Mouse (Mus musculus) embryonic stem cell, embryonic (primary cell): ENCODE results near the gene Bzw1.

Source experiments
- CTCF ChIA-PET, 4 experiments: fragments of 300-600 bp in 2 of 4; fragments of 350-600 bp in 2 of 4; sonication (Branson Sonifier 250); formaldehyde crosslinking; loops; one replicate each; lab custom pipeline; 2022; ENCODE audit warnings: inconsistent platforms in 2 of 4; lab: Charles Lee
- POLR2A ChIA-PET, 4 experiments: fragments of 300-600 bp in 2 of 4; fragments of 350-600 bp in 2 of 4; sonication (Branson Sonifier 250); formaldehyde crosslinking; loops; one replicate each; lab custom pipeline; 2022; ENCODE audit warnings: antibody characterized with exemption in 4 of 4, inconsistent platforms in 1 of 4; lab: Charles Lee

Bzw1 gene

GRCm38 (mm10) chr1:58416048-58416447 lies 23.4 kb downstream of the Bzw1 start:
- CTCF ChIA-PET, result interaction anchor here in 3 of 4 experiments (0.6 to 1.7 kb wide), 5 partner anchors 8 to 331 kb away, joined by 3 to 4 read pairs (median 4); no protein-coding TSS in a partner anchor
- POLR2A ChIA-PET, result interaction anchor here in 3 of 4 experiments (0.5 to 11.9 kb wide), 23 partner anchors 8 to 1108 kb away, joined by 3 to 227 read pairs (median 6); partner anchors contain the start of genes Clk1 (in 2 of the 3), Nif3l1 (in 2 of the 3), Ppil3 (in 2 of the 3) and Bzw1 (in 1 of the 3)

GRCm38 (mm10) chr1:58420032-58420431 lies 27.3 kb downstream of the Bzw1 start:
- ChIA-PET POLR2A (no interaction called here), CTCF (no interaction called here)

- POLR2A ChIA-PET, result interaction anchor here (0.6 to 18.7 kb wide), 22 partner anchors 8 to 119 kb away, joined by 3 to 284 read pairs (median 36); partner anchors contain the start of genes Nif3l1 (in 4 of the 4), Ppil3 (in 4 of the 4), Bzw1 (in 2 of the 4) and Orc2 (in 1 of the 4)
Measured at GRCm38 (mm10) chr1:58420961-58421360, 28.3 kb downstream of the Bzw1 start.

GRCm38 (mm10) chr1:58422879-58423278 lies 30.2 kb downstream of the Bzw1 start:
- POLR2A ChIA-PET, result interaction anchor here (0.5 to 18.7 kb wide), 60 partner anchors 8 to 1261 kb away, joined by 3 to 284 read pairs (median 5); partner anchors contain the start of genes Nif3l1 (in 4 of the 4), Ppil3 (in 4 of the 4), Bzw1 (in 3 of the 4) and Orc2 (in 2 of the 4)
- CTCF ChIA-PET, result interaction anchor here in 2 of 4 experiments (0.6 to 1.7 kb wide), 3 partner anchors 26 to 151 kb away, joined by 4 to 15 read pairs (median 5); no protein-coding TSS in a partner anchor

More at GRCm38 (mm10) chr1:58420961-58421360, 28.3 kb downstream of the Bzw1 start:
- CTCF ChIA-PET, result no interaction called here

- ChIA-PET POLR2A (interaction anchor here (0.5 to 18.7 kb wide), 87 partner anchors 7 to 813 kb away, joined by 3 to 284 read pairs (median 5); partner anchors contain the start of genes Ppil3 (in 4 of the 4), Bzw1 (in 3 of the 4), Nif3l1 (in 3 of the 4) and Orc2 (in 3 of the 4)), CTCF (interaction anchor here in 3 of 4 experiments (0.5 to 1.7 kb wide), 6 partner anchors 8 to 384 kb away, joined by 3 to 15 read pairs (median 4); no protein-coding TSS in a partner anchor)
Measured at GRCm38 (mm10) chr1:58423371-58424248, 30.9 kb downstream of the Bzw1 start, which contains the start of gene Clk1. TSS of gene Clk1 (minus strand) at chr1:58424066.

- ChIA-PET CTCF (interaction anchor here in 3 of 4 experiments (0.6 to 1.7 kb wide), 3 partner anchors 8 to 649 kb away, joined by 4 to 9 read pairs (median 4); no protein-coding TSS in a partner anchor), POLR2A (interaction anchor here (0.6 to 18.7 kb wide), 59 partner anchors 8 to 1244 kb away, joined by 3 to 284 read pairs (median 5); partner anchors contain the start of genes Orc2 (in 3 of the 4), Ppil3 (in 3 of the 4), Bzw1 (in 2 of the 4) and Casp8 (in 2 of the 4))
Measured at GRCm38 (mm10) chr1:58424551-58424950, 31.9 kb downstream of the Bzw1 start.

- CTCF ChIA-PET, result interaction anchor here in 1 of 4 experiments (1.0 kb wide), 1 partner anchor 13 kb away, joined by 6 read pairs; no protein-coding TSS in a partner anchor
- POLR2A ChIA-PET, result interaction anchor here (0.6 to 11.4 kb wide), 30 partner anchors 9 to 1240 kb away, joined by 3 to 284 read pairs (median 14); partner anchors contain the start of genes Clk1 (in 3 of the 4), Orc2 (in 3 of the 4) and Bzw1 (in 2 of the 4)
Measured at GRCm38 (mm10) chr1:58444691-58445090, 52.0 kb downstream of the Bzw1 start.

- CTCF ChIA-PET, result interaction anchor here in 2 of 4 experiments (0.6 to 1.3 kb wide), 4 partner anchors 12 to 1017 kb away, joined by 3 to 12 read pairs (median 4); no protein-coding TSS in a partner anchor
Measured at GRCm38 (mm10) chr1:58445143-58445722, 52.5 kb downstream of the Bzw1 start, which contains the start of the genes Nif3l1 and Ppil3. TSS of gene Nif3l1 (plus strand) at chr1:58445151. TSS of gene Ppil3 (minus strand) at chr1:58445486.

GRCm38 (mm10) chr1:58445861-58446260 lies 53.2 kb downstream of the Bzw1 start:
- POLR2A ChIA-PET, result interaction anchor here (0.6 to 11.4 kb wide), 45 partner anchors 8 to 512 kb away, joined by 3 to 284 read pairs (median 6); partner anchors contain the start of genes Clk1 (in 3 of the 4), Orc2 (in 3 of the 4) and Bzw1 (in 2 of the 4)
- CTCF ChIA-PET, result interaction anchor here in 2 of 4 experiments (0.6 to 1.3 kb wide), 5 partner anchors 11 to 1017 kb away, joined by 3 to 6 read pairs (median 3); partner anchors contain the start of gene Clk1 (in 1 of the 2)

More at GRCm38 (mm10) chr1:58445143-58445722, 52.5 kb downstream of the Bzw1 start, which contains the start of the genes Nif3l1 and Ppil3:
- POLR2A ChIA-PET, result interaction anchor here (0.5 to 11.4 kb wide), 49 partner anchors 9 to 786 kb away, joined by 3 to 284 read pairs (median 5); partner anchors contain the start of genes Clk1 (in 3 of the 4), Orc2 (in 3 of the 4) and Bzw1 (in 2 of the 4)

GRCm38 (mm10) chr1:58447766-58448165 lies 55.1 kb downstream of the Bzw1 start:
- CTCF ChIA-PET, result interaction anchor here in 2 of 4 experiments (0.6 to 1.3 kb wide), 5 partner anchors 12 to 113 kb away, joined by 3 to 4 read pairs (median 3); no protein-coding TSS in a partner anchor
- POLR2A ChIA-PET, result interaction anchor here in 3 of 4 experiments (0.7 to 11.4 kb wide), 20 partner anchors 8 to 57 kb away, joined by 3 to 284 read pairs (median 4); partner anchors contain the start of genes Clk1 (in 3 of the 3), Orc2 (in 2 of the 3) and Bzw1 (in 1 of the 3)

- ChIA-PET POLR2A (interaction anchor here in 3 of 4 experiments (0.7 to 11.4 kb wide), 21 partner anchors 8 to 57 kb away, joined by 3 to 284 read pairs (median 4); partner anchors contain the start of genes Clk1 (in 3 of the 3) and Orc2 (in 2 of the 3)), CTCF (interaction anchor here in 3 of 4 experiments (0.5 to 1.3 kb wide), 8 partner anchors 12 to 152 kb away, joined by 3 to 15 read pairs (median 4); no protein-coding TSS in a partner anchor)
Measured at GRCm38 (mm10) chr1:58448396-58448795, 55.7 kb downstream of the Bzw1 start.

GRCm38 (mm10) chr1:58454316-58454715 lies 61.6 kb downstream of the Bzw1 start:
- CTCF ChIA-PET, result no interaction called here
- POLR2A ChIA-PET, result interaction anchor here (0.5 to 7.5 kb wide), 18 partner anchors 7 to 72 kb away, joined by 3 to 133 read pairs (median 7); partner anchors contain the start of genes Ppil3 (in 4 of the 4), Clk1 (in 2 of the 4), Nif3l1 (in 2 of the 4) and Orc2 (in 1 of the 4)
